Mouse (Mus musculus): ENCODE measurements around the gene Rem1. TPM values are rescaled to one million over a fixed set of nuclear protein-coding genes. Genes with fewer than 3 reads are reported as not detected.

Gene Rem1
- polyA plus RNA-seq, 1 experiment from 2014 or later: 0.50 TPM

DNA sequence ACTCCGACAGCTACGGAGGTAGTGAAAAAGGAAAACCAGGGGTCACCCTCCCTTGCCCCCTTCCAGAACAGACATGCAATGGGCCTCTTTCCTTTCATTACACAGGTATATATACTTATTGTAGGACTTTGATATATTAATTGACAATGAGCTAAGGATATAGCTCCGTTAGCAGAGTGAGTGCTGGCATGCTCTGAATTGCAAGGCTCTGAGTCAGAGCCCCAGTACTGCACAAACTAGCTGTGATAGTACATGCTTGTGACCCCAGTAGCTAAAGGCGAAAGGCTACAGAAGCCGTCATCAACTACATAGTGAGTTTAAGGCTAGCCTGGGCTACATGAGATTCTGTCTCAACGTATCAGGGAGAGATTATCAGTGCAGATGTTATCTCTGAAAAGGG, 3.2 kb downstream of the Rem1 start:
- no peak overlapping the region for H3K4me3 ChIP-seq (replicated peaks)
- no peak overlapping the region for H3K9ac ChIP-seq (replicated peaks)
- H3K27ac ChIP-seq (replicated peaks): no peak overlapping the region
- 93% methylated on average over 6 of the region's 6 CpGs for WGBS
- H3K36me3 ChIP-seq: no peaks in the 10 kb centered on the region
- no peaks in the 10 kb centered on the region for H3K9me3 ChIP-seq (replicated peaks)
- ATAC-seq (ENCODE audit: low FRiP score): no peak
- peaks cover 45% of the 10 kb centered on the region for H3K27me3 ChIP-seq (replicated peaks)
- no peak overlapping the region for H3K4me2 ChIP-seq
- H3K4me1 ChIP-seq: peaks cover 14% of the 10 kb centered on the region

DNA sequence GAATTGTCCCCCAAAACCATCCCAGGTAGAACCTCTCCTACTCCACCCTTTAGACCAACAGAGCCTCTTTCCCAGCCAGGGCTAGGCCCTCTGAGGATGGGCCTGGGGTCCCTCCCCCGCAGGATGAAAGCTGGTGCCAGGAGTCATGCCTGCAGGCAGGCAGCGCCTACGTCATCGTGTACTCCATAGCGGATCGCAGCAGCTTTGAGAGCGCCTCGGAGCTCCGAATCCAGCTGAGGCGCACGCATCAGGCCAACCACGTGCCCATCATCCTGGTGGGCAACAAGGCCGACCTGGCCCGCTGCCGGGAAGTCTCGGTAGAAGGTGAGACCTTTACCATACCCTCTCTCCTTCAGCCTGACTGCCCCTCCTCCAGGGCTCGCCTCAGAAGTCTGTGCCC, 6.6 kb downstream of the Rem1 start:
- Histone ChIP-seq H3K4me2 (peak overlapping the region; percentile 41), H3K9me3 (replicated peaks) (no peaks in the 10 kb centered on the region), H3K36me3 (no peaks in the 10 kb centered on the region), H3K4me1 (peaks cover 3% of the 10 kb centered on the region; the same call in 1 of the 2 replicates), H3K4me3 (replicated peaks) (no peak overlapping the region), H3K9ac (replicated peaks) (no peak overlapping the region), H3K27ac (replicated peaks) (no peak overlapping the region), H3K27me3 (replicated peaks) (peaks cover 17% of the 10 kb centered on the region)
- 48% methylated on average over 17 of the region's 17 CpGs for WGBS
- ATAC-seq (ENCODE audit: low FRiP score): no peak

DNA sequence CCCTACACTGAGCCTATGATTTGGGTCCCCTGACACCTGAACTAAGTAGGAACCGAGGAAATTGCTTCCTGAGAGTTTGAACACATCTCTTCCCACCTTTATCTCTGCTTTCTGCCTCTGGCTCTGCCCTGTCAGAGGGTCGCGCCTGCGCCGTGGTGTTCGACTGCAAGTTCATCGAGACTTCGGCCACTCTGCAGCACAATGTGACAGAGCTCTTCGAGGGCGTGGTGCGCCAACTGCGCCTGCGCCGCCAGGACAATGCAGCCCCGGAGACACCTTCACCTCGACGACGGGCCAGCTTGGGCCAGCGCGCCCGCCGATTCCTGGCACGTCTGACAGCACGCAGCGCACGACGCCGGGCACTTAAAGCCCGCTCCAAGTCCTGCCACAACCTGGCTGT, 7.6 kb downstream of the Rem1 start:
- peaks cover 4% of the 10 kb centered on the region for H3K4me1 ChIP-seq
- WGBS: 78% methylated on average over 29 of the region's 29 CpGs
- H3K27ac ChIP-seq (replicated peaks): no peak overlapping the region
- no peak overlapping the region for H3K9ac ChIP-seq (replicated peaks)
- H3K27me3 ChIP-seq (replicated peaks): peaks cover 7% of the 10 kb centered on the region
- no peak overlapping the region for H3K4me3 ChIP-seq (replicated peaks)
- H3K9me3 ChIP-seq (replicated peaks): no peaks in the 10 kb centered on the region
- no peak for ATAC-seq (ENCODE audit: low FRiP score)
- no peaks in the 10 kb centered on the region for H3K36me3 ChIP-seq
- no peak overlapping the region for H3K4me2 ChIP-seq

DNA sequence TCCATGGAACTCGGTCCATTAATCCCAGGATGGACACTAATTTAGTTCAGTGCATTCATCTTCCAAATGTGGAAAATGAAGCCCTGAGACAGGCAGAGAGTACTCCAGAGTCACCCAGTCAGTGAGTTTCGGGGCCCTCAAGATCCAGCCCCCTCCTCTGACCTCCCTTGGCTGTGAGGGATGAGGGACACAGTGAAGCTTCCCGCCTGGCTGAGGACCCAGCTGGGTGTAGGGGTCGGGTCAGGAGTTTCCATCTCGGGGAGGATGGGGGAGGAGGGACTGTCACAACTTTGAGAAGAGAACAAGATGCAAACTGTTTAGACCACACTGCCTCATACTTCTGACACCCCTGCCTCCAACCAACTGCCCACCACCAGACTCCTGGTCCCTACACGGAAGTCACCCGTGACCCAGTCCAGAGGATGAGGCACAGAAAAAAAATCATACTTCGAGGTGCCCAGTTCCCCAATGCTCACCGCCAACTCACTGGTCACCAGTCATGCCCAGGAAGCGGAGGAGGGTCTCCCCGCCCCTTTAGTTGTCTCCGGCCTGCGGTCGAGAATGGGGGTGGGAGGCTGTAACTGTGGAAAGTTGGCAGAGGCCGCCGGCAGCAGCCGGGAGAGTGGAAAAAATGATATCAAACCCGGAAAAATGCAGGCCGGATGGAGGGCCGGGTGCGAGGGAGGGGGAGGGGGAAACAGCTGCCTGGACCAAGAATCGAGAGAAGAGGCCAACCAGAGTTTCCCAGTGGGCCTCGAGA, 9.7 kb downstream of the Rem1 start:
- no peak for ATAC-seq (ENCODE audit: low FRiP score)
- Histone ChIP-seq H3K9me3 (replicated peaks) (no peaks in the 10 kb centered on the region), H3K4me2 (no peak overlapping the region), H3K27me3 (replicated peaks) (no peaks in the 10 kb centered on the region), H3K4me1 (peaks cover 10% of the 10 kb centered on the region), H3K4me3 (replicated peaks) (no peak overlapping the region), H3K27ac (replicated peaks) (no peak overlapping the region), H3K36me3 (no peaks in the 10 kb centered on the region), H3K9ac (replicated peaks) (no peak overlapping the region)
- WGBS: 75% methylated on average over 23 of the region's 23 CpGs

DNA sequence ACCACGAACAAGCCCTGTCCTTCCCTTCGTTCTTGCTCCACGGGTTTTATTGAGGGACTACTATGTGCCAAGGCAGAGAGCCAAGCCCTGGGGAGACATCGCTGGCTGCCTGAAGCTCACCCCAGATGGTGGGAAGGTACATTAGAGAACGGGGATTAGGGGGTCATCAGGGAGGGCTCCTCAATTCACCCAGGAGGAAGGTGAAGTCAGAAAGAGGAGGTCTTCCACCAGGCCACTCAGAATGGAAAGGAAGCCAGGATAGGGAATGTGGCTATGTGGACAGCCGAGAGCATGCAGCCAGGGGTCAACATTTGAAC, 10.2 kb downstream of the Rem1 start:
- Histone ChIP-seq H3K9ac (replicated peaks) (no peak overlapping the region), H3K27ac (replicated peaks) (no peak overlapping the region), H3K4me3 (replicated peaks) (no peak overlapping the region), H3K9me3 (replicated peaks) (no peaks in the 10 kb centered on the region), H3K4me1 (peaks cover 10% of the 10 kb centered on the region), H3K4me2 (no peak overlapping the region), H3K27me3 (replicated peaks) (no peaks in the 10 kb centered on the region), H3K36me3 (no peaks in the 10 kb centered on the region)
- 76% methylated on average over 6 of the region's 6 CpGs for WGBS
- no peak for ATAC-seq (ENCODE audit: low FRiP score)

DNA sequence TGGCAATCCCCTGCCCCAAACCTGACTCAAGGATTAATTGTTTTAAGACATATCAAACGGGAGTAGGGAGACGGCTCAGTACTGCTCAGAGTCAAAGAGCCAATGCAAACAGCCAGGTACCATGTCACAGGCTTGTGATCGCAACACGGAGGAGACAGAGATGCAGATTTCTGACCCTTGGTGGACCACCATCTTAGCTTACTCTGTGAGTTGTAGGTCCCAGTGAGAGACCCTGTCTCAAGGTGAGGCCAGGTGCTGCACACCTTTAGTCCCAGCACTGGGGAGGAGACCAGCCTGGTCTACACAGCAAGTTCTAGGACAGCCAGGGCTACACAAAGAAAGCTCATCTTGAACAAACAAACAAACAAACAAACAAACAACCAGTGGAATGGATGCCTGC, 10.6 kb downstream of the Rem1 start:
- H3K4me2 ChIP-seq: no peak overlapping the region
- 87% methylated on average over 4 of the region's 4 CpGs for WGBS
- no peak overlapping the region for H3K4me3 ChIP-seq (replicated peaks)
- ATAC-seq (ENCODE audit: low FRiP score): no peak
- H3K36me3 ChIP-seq: no peaks in the 10 kb centered on the region
- no peak overlapping the region for H3K9ac ChIP-seq (replicated peaks)
- H3K9me3 ChIP-seq (replicated peaks): no peaks in the 10 kb centered on the region
- H3K27ac ChIP-seq (replicated peaks): no peak overlapping the region
- peaks cover 10% of the 10 kb centered on the region for H3K4me1 ChIP-seq
- no peaks in the 10 kb centered on the region for H3K27me3 ChIP-seq (replicated peaks)

DNA sequence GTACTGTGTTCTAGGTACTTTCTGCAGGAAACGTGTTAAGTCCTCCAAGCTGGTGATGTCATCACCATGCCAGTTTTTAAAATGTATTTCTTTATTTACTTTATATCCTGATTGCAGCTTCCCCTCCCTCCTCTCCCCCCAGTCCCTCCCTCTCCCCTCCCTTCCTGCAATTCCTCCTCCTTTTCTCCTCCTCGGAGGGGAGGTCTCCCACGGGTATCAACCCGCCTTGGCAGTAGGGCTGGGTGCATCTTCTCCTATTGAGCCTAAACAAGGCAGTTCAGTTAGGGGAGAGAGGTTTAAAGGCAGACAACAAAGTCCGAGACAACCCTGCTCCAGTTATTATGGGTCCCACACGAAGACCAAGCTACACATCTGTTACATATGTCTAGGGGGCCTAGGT, 12.1 kb downstream of the Rem1 start:
- Histone ChIP-seq H3K4me3 (replicated peaks) (no peak overlapping the region), H3K9ac (replicated peaks) (no peak overlapping the region), H3K4me2 (no peak overlapping the region), H3K36me3 (no peaks in the 10 kb centered on the region), H3K4me1 (peaks cover 7% of the 10 kb centered on the region), H3K27ac (replicated peaks) (no peak overlapping the region), H3K9me3 (replicated peaks) (no peaks in the 10 kb centered on the region), H3K27me3 (replicated peaks) (no peaks in the 10 kb centered on the region)
- no peak for ATAC-seq (ENCODE audit: low FRiP score)
- 55% methylated on average over 6 of the region's 6 CpGs for WGBS

DNA sequence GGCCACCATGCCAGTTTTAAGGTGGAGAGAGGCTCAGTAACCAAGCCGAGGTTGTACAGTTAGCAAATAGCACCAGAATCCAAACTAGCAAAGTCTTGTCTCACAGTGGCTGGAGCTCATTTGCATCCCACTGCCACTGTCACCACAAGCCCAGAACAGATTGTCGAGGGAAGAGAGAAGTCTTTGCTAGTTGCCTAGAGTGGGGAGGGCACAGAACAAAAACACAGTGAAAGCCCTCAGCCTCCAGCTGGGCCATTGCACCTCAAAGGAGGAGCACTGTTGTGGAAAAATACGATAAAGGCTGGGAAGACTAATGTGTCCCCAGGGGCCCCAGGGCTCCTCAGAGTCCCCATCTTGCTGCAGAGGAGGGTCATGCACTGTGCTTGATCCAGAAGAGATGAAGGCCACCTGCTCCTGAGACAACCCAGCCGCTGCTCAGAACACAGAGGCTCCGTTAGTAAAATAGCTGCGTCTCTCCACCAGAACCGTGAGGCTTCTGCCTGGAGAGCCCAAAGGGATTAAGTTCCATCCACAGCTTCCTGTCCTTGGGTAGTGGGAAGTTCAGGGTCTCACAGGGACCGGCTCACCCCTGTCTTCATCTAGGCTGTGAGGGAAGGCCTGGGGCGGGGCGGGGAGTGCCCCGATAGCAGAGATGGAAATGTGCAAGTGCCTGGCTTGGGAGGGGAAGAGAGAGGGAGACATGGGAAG, 12.8 kb downstream of the Rem1 start:
- ATAC-seq (ENCODE audit: low FRiP score): no peak
- Histone ChIP-seq H3K27ac (replicated peaks) (no peak overlapping the region), H3K4me2 (no peak overlapping the region), H3K4me1 (peaks cover 7% of the 10 kb centered on the region), H3K27me3 (replicated peaks) (no peaks in the 10 kb centered on the region), H3K9me3 (replicated peaks) (no peaks in the 10 kb centered on the region), H3K9ac (replicated peaks) (no peak overlapping the region), H3K4me3 (replicated peaks) (no peak overlapping the region), H3K36me3 (no peaks in the 10 kb centered on the region)
- 15% methylated on average over 11 of the region's 11 CpGs for WGBS

DNA sequence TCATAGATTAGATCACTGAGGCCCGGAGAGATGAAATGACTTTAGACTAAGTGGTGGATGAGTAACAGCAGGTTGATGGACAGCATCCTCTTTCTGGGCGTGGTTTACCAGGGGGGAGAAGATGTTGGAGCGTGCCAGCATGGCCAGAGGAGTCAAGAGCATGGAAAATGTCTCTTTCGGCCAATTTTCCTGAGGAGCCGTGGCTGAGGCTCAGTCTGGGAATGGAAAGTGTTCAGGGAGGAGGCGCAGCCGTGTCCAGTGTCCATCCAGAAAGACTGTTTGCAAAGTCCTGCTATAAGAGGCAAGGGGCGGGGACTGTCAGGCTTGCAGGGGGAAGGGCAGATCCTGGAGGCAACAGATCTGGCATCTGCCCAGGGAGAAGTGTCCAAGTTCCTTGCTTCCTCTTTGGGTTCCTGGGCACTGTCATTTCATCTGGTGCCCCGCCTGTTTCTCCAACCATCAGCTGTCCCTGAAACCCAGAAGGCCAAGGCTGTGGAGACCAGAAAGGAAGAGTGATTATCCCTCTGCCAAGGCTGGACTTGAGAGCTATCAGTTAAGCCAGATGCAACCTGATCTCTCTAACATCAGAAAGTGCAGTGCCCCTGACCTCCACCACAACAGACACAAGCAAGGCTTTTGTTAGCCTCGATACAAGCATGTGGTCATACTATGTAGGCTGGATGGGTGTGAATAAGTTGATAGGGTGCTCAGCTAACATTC, 26.3 kb downstream of the Rem1 start:
- no peaks in the 10 kb centered on the region for H3K9me3 ChIP-seq (replicated peaks)
- no peak overlapping the region for H3K9ac ChIP-seq (replicated peaks)
- no peaks in the 10 kb centered on the region for H3K27me3 ChIP-seq (replicated peaks)
- no peak for ATAC-seq (ENCODE audit: low FRiP score)
- peaks cover 18% of the 10 kb centered on the region for H3K4me1 ChIP-seq
- no peak overlapping the region for H3K27ac ChIP-seq (replicated peaks)
- H3K4me3 ChIP-seq (replicated peaks): no peak overlapping the region
- no peaks in the 10 kb centered on the region for H3K36me3 ChIP-seq
- 80% methylated on average over 10 of the region's 10 CpGs for WGBS
- H3K4me2 ChIP-seq: no peak overlapping the region

DNA sequence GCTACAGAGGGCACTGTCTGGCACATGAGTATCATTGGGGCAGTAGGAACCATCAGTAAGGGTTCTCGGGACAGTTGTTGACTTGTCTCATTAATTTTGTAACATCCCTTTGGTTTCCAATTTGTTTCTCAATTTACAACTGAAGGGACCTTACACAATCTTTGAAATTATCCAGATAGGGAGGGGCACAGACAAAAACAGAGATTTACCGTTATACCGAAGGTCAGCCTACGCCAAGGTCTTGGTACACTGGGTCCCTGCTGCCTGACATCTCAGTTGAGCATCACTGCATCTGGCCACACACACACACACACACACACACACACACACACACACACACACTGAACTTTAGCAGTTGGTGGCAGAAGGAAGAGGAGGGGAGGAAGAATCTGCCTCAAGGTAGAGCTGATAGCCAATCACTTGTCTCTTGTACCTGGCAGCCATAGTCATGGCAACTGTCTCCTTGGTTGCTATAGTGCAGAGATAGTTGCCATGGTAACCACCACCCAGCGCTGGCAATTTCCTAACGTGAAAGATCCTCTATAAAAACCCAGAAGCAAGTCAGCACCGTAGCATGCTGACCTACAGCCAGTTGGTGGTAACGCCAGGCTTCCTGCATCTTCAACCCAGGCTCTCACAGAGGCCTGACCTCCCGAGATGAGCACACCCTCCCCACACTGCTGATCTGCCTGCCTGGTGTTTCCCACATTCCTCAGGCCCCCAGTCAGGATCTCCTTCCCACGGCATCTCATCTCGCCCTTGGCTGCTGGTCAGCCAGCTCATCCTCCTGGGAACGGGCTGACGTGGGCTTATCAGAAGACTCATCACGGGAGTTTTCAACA, 27.3 kb downstream of the Rem1 start:
- no peak overlapping the region for H3K9ac ChIP-seq (replicated peaks)
- 32% methylated on average over 14 of the region's 14 CpGs for WGBS
- H3K4me2 ChIP-seq: peak overlapping the region; percentile 42
- no peaks in the 10 kb centered on the region for H3K36me3 ChIP-seq
- H3K9me3 ChIP-seq (replicated peaks): no peaks in the 10 kb centered on the region
- H3K27me3 ChIP-seq (replicated peaks): no peaks in the 10 kb centered on the region
- H3K27ac ChIP-seq (replicated peaks): peak overlapping the region; percentile 78
- peak; percentile 94 for ATAC-seq (ENCODE audit: low FRiP score)
- H3K4me1 ChIP-seq: peaks cover 18% of the 10 kb centered on the region
- H3K4me3 ChIP-seq (replicated peaks): no peak overlapping the region

DNA sequence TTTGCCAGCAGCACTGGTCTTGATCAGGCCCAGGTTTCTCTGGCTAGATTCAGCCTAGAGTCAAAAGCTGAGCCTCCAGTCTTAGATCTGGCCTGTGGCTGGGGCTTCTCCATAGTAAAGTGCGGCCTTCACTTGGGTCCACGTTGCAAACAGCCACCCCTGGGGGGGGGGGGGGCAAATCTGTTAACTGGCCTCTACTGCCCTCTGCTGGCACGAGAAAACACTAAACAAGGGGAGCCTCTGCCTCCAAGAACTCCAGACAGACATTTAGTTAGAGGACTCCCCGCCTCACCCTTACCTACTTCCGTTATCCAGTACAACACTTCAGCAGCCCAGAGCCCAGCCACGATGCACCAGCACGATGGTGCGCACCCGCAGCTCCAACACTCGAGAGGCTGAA, 30.6 kb downstream of the Rem1 start:
- H3K36me3 ChIP-seq: no peaks in the 10 kb centered on the region
- WGBS: 68% methylated on average over 10 of the region's 10 CpGs
- H3K27me3 ChIP-seq (replicated peaks): no peaks in the 10 kb centered on the region
- no peak overlapping the region for H3K27ac ChIP-seq (replicated peaks)
- no peak overlapping the region for H3K4me3 ChIP-seq (replicated peaks)
- H3K4me1 ChIP-seq: peaks cover 18% of the 10 kb centered on the region
- no peak overlapping the region for H3K9ac ChIP-seq (replicated peaks)
- H3K9me3 ChIP-seq (replicated peaks): no peaks in the 10 kb centered on the region
- ATAC-seq (ENCODE audit: low FRiP score): no peak
- H3K4me2 ChIP-seq: no peak overlapping the region

All from neural tube, embryonic 15.5 days (tissue).